Mouse (Mus musculus) gonadal fat pad, adult 2 months (tissue): ENCODE measurements around the gene Cmtm6. TPM values are rescaled to one million over a fixed set of nuclear protein-coding genes. Genes with fewer than 3 reads are reported as not detected.
"Not testable (repeated sequence)": the region's sequence is repeated elsewhere in the genome, so short reads cannot be mapped to it uniquely, and the experiment has no call there.

ENCODE experiments used
- DNase-seq: peaks from one replicate; pipeline ENCODE4 v3.0.0-alpha.2; 2012; ENCODE audit warnings: low read depth
- polyA plus RNA-seq: library from polyadenylated mRNA; depleted of rRNA; stranded (reverse); fragments of >200 nt; gene quantifications from 2 replicates; pipeline ENCODE4 v1.2.3, GENCODE M21; 2012; rRNA removed

The Cmtm6 gene
- polyA plus RNA-seq = 58.3 and 67.6 TPM in 2 replicates

- peak; percentile 38 for DNase-seq
These were observed at the start of gene Cmtm6 for GRCm38 (mm10) chr9:114731011-114731755. Gene Cmtm6 (plus strand): TSS chr9:114731116.

DNA sequence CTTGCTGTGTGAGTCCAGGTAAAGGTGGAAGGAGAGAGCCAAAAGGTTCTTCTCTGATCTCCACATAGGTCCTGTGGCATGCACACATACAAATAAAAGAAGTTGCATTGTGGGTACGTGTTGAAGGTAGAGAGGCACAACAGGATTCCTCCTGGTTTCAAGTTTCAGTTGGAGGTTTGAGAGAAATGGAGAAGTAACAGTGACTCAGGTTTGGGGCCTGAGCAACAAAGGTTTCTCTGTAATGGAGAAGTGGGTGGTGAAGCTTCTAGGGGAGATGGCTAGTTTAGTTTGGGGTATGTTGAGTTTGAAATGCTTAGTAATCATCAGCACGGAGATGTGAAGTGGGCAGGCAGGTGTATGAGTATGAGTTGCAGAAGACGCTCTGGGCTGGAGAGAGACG lies 48.7 kb upstream of the Cmtm6 start:
- DNase-seq = no peak

GRCm38 (mm10) chr9:114686245-114686644 lies 44.7 kb upstream of the Cmtm6 start:
- DNase-seq = no peak

DNA sequence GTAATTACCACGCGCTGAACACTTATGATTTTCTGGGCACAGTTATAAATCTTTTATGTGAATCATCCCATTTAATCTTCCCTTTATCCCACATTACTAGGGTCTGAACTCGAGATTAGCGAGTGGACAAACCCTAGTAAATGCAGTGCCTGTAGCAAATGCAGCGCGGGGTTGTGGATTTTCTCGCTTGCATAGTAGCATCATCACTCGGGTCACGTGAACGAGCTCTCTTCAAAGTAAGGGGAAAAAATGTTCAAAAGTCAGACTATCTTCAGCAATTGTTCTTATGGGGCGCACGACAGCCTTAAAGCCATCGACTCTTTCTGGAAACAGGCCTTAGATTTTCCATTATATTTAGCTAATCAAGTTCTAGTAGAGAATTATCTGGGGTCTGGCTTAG lies 43.3 kb upstream of the Cmtm6 start:
- no peak for DNase-seq

DNA sequence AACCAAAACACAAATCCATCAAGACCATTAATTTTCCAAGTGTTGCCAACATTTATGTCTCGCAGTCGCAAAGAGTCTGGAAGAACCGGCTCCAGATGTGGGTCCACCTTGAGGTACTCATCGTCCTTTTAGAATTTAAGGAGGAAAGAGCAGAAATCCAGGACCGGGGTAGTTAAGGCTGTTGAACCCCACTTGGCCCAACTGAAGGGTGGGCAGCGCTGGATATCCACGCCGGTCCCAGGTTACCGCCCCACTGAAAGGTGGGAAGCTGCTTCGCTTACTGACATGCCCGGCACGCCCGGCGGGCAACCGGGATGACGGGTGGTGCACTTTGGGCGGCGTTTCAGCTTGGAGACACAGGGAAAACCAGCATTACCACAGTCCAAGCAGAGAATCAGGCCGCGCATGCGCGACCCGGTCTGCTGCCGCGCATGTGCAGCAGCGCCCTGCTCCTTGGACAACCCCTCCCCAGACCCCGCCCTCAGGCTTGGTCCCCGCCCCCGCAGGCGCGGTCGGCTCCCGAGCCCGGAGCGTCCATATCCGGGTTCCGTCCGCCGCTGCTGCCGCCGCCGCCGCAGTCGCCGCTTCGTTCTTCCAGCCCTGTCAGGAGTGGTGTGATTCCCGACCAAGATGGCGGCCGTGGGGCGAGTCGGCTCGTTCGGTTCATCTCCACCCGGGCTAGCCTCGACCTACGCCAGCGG lies 42.5 kb upstream of the Cmtm6 start, which contains the start of gene Dync1li1:
TSS of gene Dync1li1 (plus strand) at position 539 of the 701 bp plus-strand sequence.
- DNase-seq = peak; percentile 56

- no peak for DNase-seq
These were observed 41.9 kb upstream of the Cmtm6 start for GRCm38 (mm10) chr9:114688953-114689407.

- peak; percentile 23 for DNase-seq
These were observed 40.8 kb upstream of the Cmtm6 start for GRCm38 (mm10) chr9:114690119-114690601.

- DNase-seq = no peak
These were observed 39.8 kb upstream of the Cmtm6 start for GRCm38 (mm10) chr9:114691112-114691511.

DNA sequence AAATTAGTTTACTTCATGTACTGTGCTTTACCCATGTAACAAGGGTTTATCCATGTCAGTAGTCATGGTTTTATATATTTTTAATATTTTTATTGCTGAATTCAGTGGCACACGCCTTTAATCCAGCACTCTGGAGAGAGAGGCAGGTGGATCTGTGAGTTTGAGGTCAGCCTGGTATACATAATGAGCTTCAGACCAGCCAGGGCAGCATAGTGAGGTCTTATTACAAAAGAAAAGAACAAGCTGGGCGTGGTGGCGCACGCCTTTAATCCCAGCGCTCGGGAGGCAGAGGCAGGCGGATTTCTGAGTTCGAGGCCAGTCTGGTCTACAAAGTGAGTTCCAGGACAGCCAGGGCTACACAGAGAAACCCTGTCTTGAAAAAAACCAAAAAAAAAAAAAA lies 35.3 kb upstream of the Cmtm6 start:
- DNase-seq = not testable (repeated sequence)

- no peak for DNase-seq
These were observed 33.8 kb upstream of the Cmtm6 start for GRCm38 (mm10) chr9:114697072-114697471.

GRCm38 (mm10) chr9:114697926-114698325 lies 33.0 kb upstream of the Cmtm6 start:
- DNase-seq = no peak

GRCm38 (mm10) chr9:114699262-114699661 lies 31.7 kb upstream of the Cmtm6 start:
- no peak for DNase-seq

- DNase-seq = no peak
These were observed 30.8 kb upstream of the Cmtm6 start for GRCm38 (mm10) chr9:114699882-114700665.

GRCm38 (mm10) chr9:114701031-114701430 lies 29.9 kb upstream of the Cmtm6 start:
- no peak for DNase-seq

- no peak for DNase-seq
These were observed 29.0 kb upstream of the Cmtm6 start for GRCm38 (mm10) chr9:114701921-114702320.

DNA sequence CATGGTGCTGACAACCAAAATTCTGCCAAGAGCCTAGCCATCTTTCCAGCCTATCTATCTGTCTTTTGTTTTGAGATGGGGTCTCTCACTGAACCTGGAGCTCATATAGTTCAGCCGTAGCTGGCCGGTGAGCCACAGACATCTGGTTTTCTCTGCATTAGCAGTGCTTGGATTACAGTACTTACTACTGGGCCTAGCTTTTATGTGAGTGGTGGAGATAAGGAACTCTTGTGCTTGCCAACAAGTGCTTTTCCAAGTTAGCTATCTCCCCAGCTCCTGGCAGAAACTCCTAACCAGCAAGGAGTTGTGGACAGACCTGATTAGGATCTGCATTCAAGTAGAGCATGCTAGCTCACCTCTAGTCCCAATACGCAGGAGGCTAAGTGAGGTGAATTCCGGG lies 23.1 kb upstream of the Cmtm6 start:
- DNase-seq = no peak

GRCm38 (mm10) chr9:114710345-114710744 lies 20.6 kb upstream of the Cmtm6 start:
- no peak for DNase-seq

DNA sequence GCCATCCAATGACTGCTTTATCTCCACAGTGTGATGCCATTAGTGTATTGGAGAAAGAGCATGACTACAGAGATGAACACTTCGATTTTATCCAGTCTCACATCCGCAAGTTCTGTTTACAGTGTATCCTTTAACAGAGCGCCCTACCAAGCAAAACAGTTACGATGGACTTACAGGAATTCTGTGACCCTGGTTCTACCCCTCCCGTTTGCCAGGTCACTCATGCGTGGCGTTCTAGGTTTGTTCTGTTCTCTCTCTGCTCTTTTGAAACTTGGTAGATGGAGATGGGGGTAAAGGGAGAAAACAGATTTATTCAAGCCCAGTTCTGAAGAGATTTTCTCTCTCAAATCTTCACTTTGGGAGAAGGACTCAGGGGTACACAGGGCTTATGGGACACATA lies 17.4 kb upstream of the Cmtm6 start:
- no peak for DNase-seq

DNA sequence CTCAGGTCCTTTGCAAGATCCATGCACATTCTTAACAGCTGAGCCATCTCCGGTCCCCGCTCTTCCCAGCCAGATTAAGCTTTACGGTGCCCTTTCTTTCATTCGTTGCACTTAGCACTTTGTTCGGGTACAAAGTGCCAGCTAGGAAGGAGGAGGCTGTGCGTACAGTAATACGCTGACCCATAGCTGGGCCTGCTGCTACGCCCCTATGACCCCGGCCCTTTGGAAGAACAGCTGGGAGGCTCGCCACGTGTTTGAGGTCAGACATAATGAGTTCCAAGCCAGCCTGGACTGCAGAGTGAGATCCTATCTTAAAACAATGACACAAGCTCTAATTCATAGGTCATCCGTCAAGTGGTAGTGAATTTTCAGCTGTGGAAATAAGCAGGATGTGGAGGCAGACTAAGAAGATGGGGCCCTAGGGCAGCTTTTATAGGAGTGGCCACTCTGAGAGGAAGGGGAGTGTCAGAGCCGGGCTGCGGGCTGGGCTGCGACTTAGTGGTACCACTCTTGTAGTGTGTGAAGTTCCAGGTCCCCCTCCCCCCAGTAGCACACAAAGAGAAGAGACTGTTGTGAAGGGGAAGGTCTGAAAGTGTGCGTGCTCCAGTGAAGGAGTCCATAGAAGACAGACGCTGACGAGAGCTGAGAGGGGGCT lies 14.1 kb upstream of the Cmtm6 start:
- DNase-seq = no peak

DNA sequence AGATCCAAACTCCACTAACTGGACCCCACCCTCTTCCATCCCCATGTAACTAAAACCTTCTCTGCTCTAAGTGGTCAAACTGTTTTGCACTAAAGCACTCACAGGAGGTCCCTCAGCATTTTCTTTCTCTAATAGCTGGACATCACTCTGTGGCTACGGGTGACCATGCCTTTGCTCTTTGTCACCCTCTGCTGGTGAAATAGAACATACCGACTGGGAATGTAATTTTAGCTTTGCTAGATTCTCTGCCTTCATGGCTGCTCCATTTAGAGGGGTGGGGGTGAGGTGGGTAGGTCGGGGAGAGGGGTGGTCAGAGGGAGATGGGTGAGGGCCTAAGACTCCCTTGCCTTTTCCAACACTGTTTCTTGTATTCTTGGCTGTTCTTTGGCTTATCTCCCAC lies 3.6 kb upstream of the Cmtm6 start:
- no peak for DNase-seq

DNA sequence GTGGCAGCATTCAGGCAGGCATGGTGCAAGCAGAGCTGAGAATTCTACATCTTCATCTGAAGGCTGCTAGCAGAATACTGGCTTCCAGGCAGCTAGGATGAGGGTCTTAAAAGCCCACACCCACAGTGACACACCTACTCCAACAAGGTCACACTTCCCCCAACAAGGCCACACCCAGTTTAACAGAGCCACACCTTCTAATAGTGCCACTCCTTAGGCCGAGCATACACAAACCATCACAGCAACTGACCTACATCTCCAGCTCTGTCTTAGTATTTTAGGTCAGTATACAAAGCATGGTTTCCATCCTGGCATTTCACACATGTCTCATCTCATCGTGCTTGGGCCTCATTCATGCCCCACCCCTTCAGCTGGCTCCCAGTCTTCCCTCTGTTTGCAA lies 2.5 kb upstream of the Cmtm6 start:
- not testable (repeated sequence) for DNase-seq
